Mouse (Mus musculus) adrenal gland, adult 8-10 months (tissue): ENCODE results near the gene Gm10134. TPM values are rescaled to one million over a fixed set of nuclear protein-coding genes. Genes with fewer than 3 reads are reported as not detected.
"Not testable (repeated sequence)": the region's sequence is repeated elsewhere in the genome, so short reads cannot be mapped to it uniquely, and the experiment has no call there.

Experiments used
- DNase-seq: peaks from one replicate; pipeline ENCODE4 v3.0.0; 2022
- total RNA-seq, 4 experiments: library from RNA; stranded (reverse); gene quantifications; 2 replicates each; pipeline ENCODE4 v1.2.4; 2022

Gm10134 gene
- total RNA-seq = 1 to 10 TPM; 3.0 to 5.1 (median 4.7) TPM

- DNase-seq = no peak
Measured at GRCm38 (mm10) chr2:28505795-28506194, at the start of gene Gm10134. Gm10134 (plus strand) TSS chr2:28506095.

- no peak for DNase-seq
Measured at GRCm38 (mm10) chr2:28456616-28457015, 49.3 kb upstream of the Gm10134 start.

- no peak for DNase-seq
Measured at GRCm38 (mm10) chr2:28463919-28464318, 42.0 kb upstream of the Gm10134 start.

- DNase-seq = no peak
Measured at GRCm38 (mm10) chr2:28464919-28465318, 41.0 kb upstream of the Gm10134 start.

GRCm38 (mm10) chr2:28465836-28466518 is 39.9 kb upstream of the Gm10134 start, which contains the start of gene 1700007K13Rik:
1700007K13Rik (minus strand) TSS chr2:28466332.
- DNase-seq = peak; percentile 72

GRCm38 (mm10) chr2:28467860-28468485 is 37.9 kb upstream of the Gm10134 start, which contains the start of gene Mrps2:
Mrps2 (plus strand) TSS chr2:28468066.
- peak; percentile 72 for DNase-seq

GRCm38 (mm10) chr2:28468486-28469225 is 37.2 kb upstream of the Gm10134 start:
- no peak for DNase-seq

- no peak for DNase-seq
Measured at GRCm38 (mm10) chr2:28469461-28469860, 36.4 kb upstream of the Gm10134 start.

GRCm38 (mm10) chr2:28470591-28470990 is 35.3 kb upstream of the Gm10134 start:
- no peak for DNase-seq

GRCm38 (mm10) chr2:28472011-28472410 is 33.9 kb upstream of the Gm10134 start:
- not testable (repeated sequence) for DNase-seq

- not testable (repeated sequence) for DNase-seq
Measured at GRCm38 (mm10) chr2:28477993-28478392, 27.9 kb upstream of the Gm10134 start.

GRCm38 (mm10) chr2:28479208-28480204 is 26.4 kb upstream of the Gm10134 start:
- no peak for DNase-seq

GRCm38 (mm10) chr2:28483861-28484260 is 22.0 kb upstream of the Gm10134 start:
- DNase-seq = no peak

GRCm38 (mm10) chr2:28494521-28494920 is 11.4 kb upstream of the Gm10134 start:
- DNase-seq = no peak

- DNase-seq = no peak
Measured at GRCm38 (mm10) chr2:28495207-28495756, 10.6 kb upstream of the Gm10134 start.

GRCm38 (mm10) chr2:28495801-28496595 is 9.9 kb upstream of the Gm10134 start:
- no peak for DNase-seq

GRCm38 (mm10) chr2:28496671-28497070 is 9.2 kb upstream of the Gm10134 start, which contains the start of gene Gbgt1:
Gbgt1 (plus strand) TSS chr2:28496891.
- DNase-seq = no peak

- no peak for DNase-seq
Measured at GRCm38 (mm10) chr2:28497561-28497960, 8.3 kb upstream of the Gm10134 start.

- no peak for DNase-seq
Measured at GRCm38 (mm10) chr2:28498431-28498830, 7.5 kb upstream of the Gm10134 start.

GRCm38 (mm10) chr2:28502987-28503386 is 2.9 kb upstream of the Gm10134 start:
- no peak for DNase-seq

GRCm38 (mm10) chr2:28504676-28505075 is 1.2 kb upstream of the Gm10134 start:
- no peak for DNase-seq
